Mouse (Mus musculus): ENCODE measurements around the gene Slc30a10.

GRCm38 (mm10) chr1:185482762-185483161 lies 28.1 kb downstream of the Slc30a10 start:
- TF ChIP-seq EP300 (IDR thresholded peaks at IDR 0.05) (no peak), CTCF (IDR thresholded peaks at IDR 0.05) (no peak)
